Mouse (Mus musculus) small intestine, adult 2 months (tissue): ENCODE results near the gene Chmp4b. TPM values are rescaled to one million over a fixed set of nuclear protein-coding genes. Genes with fewer than 3 reads are reported as not detected.

Source experiments
- H3K27ac ChIP-seq: fragments of 200-500 bp; 2 replicates; pipeline ENCODE4 v1.5.1; 2012; ENCODE audit warnings: low read depth, low read length, control low read depth, inconsistent platforms; ENCODE audit not compliant: insufficient read depth
- H3K27me3 ChIP-seq: fragments of 200-500 bp; 2 replicates; pipeline ENCODE4 v1.6.1; 2012; ENCODE audit warnings: mild to moderate bottlenecking, moderate library complexity, low read length, inconsistent platforms; ENCODE audit not compliant: control insufficient read depth, insufficient read depth
- H3K36me3 ChIP-seq: fragments of 200-500 bp; 2 replicates; pipeline ENCODE4 v1.6.1; 2012; ENCODE audit warnings: mild to moderate bottlenecking, low read length, control low read depth, inconsistent platforms; ENCODE audit not compliant: control insufficient read depth, insufficient read depth
- H3K4me1 ChIP-seq: fragments of 200-500 bp; 2 replicates; pipeline ENCODE4 v1.6.1; 2012; ENCODE audit warnings: low read length, inconsistent platforms, mixed read lengths; ENCODE audit not compliant: control insufficient read depth, insufficient read depth, insufficient read length
- H3K4me3 ChIP-seq: fragments of 200-500 bp; 2 replicates; pipeline ENCODE4 v1.5.1; 2012; ENCODE audit warnings: low read depth, mild to moderate bottlenecking, control low read depth, inconsistent platforms, low read length, moderate library complexity
- CTCF ChIP-seq: fragments of 200-500 bp; IDR thresholded peaks from 2 replicates; pipeline ENCODE4 v1.5.1; 2012; ENCODE audit warnings: low read depth, mild to moderate bottlenecking, control low read depth, inconsistent platforms, low read length, moderate library complexity, mixed read lengths; ENCODE audit not compliant: insufficient replicate concordance, insufficient read length; ENCODE audit errors: extremely low read depth
- POLR2A ChIP-seq: fragments of 200-500 bp; IDR thresholded peaks from 2 replicates; pipeline ENCODE4 v1.6.1; 2012; ENCODE audit warnings: low read depth, mild to moderate bottlenecking, control low read depth, inconsistent platforms, low read length, moderate library complexity
- WGBS: fragments of 180-500 bp; shearing (Covaris S2); methylation state at CpG from one replicate; pipeline ENCODE4 v1.1.7; 2018; 5-methylcytosine and 5-hydroxymethylcytosine counted together
- polyA plus RNA-seq: library from polyadenylated mRNA; depleted of rRNA; stranded (reverse); fragments of >200 nt; gene quantifications from 2 replicates; pipeline ENCODE4 v1.2.3, GENCODE M21; 2012

The Chmp4b gene
- polyA plus RNA-seq, 1 experiment, result 131 TPM

DNA sequence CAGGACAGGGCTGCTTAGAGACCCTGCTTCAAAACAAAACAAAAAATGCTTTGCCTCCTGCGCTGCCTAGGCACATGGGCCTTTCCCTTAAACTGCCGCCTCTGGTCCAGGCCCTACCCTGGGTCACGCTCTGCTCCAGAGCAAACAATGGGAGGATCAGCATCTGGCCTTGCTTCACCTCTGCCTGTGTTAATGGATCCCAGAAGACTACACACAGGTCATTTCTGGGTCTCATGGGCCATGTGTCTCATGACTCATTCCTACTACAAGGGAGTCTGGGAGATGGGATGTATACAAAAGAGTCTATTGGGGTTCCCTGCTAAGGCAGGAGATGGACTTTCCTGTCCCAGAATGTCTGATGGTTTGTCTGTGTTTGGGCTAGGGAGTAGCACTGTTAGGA lies 45.2 kb downstream of the Chmp4b start:
- H3K4me1 ChIP-seq, result no peaks in the 10 kb centered on the region
- H3K4me3 ChIP-seq, result no peak overlapping the region
- peaks cover 35% of the 10 kb centered on the region for H3K36me3 ChIP-seq
- H3K27me3 ChIP-seq, result no peaks in the 10 kb centered on the region
- 94% methylated on average over 3 of the region's 3 CpGs for WGBS
- no peak for TF ChIP-seq CTCF
- TF ChIP-seq POLR2A, result no peak
- no peak overlapping the region for H3K27ac ChIP-seq

DNA sequence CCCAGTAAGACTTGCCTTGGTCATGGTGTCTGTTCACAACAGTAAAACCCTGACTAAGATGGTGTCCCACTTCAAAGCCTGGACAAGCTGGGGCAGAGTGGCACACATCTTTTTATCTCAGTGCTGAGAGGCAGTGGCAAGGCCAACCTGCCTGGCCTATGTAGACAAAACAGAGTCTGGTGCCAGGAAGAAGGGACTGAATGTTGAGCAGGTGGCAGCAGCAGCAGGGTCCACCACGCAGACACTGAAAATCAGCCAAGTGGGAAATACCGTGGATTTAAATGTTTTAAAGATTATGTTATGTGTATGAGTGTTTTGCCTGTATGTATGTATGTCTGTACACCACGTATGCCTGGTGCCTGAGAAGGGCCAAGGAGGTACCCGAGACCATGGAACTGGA lies 47.9 kb downstream of the Chmp4b start:
- WGBS, result 96% methylated on average over 4 of the region's 4 CpGs
- TF ChIP-seq POLR2A, result no peak
- TF ChIP-seq CTCF, result no peak
- Histone ChIP-seq H3K4me1 (no peaks in the 10 kb centered on the region), H3K27ac (no peak overlapping the region), H3K27me3 (no peaks in the 10 kb centered on the region), H3K36me3 (peaks cover 12% of the 10 kb centered on the region), H3K4me3 (no peak overlapping the region)

DNA sequence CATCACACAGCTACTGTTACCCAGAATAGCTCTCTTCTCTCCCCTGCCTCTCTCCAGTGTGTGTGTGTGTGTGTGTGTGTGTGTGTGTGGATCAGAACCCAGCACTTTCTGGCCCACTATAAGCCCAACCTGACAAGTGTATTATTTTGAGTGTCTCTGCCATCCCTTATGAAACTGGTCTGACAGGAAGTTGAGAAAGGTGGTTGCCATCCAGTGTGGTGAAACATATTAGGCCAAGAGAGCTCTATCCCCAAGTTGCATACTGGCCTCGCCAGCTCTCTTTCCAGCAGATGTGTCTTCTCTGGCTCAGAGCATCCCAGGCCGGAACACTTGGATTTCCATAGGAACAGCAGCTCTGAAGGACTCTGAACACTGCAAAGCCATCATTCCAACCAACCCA lies 48.7 kb downstream of the Chmp4b start:
- Histone ChIP-seq H3K36me3 (peaks cover 6% of the 10 kb centered on the region), H3K27ac (no peak overlapping the region), H3K4me3 (no peak overlapping the region), H3K27me3 (no peaks in the 10 kb centered on the region), H3K4me1 (no peaks in the 10 kb centered on the region)
- no peak for TF ChIP-seq CTCF
- WGBS, result 91% methylated on average over 2 of the region's 2 CpGs

DNA sequence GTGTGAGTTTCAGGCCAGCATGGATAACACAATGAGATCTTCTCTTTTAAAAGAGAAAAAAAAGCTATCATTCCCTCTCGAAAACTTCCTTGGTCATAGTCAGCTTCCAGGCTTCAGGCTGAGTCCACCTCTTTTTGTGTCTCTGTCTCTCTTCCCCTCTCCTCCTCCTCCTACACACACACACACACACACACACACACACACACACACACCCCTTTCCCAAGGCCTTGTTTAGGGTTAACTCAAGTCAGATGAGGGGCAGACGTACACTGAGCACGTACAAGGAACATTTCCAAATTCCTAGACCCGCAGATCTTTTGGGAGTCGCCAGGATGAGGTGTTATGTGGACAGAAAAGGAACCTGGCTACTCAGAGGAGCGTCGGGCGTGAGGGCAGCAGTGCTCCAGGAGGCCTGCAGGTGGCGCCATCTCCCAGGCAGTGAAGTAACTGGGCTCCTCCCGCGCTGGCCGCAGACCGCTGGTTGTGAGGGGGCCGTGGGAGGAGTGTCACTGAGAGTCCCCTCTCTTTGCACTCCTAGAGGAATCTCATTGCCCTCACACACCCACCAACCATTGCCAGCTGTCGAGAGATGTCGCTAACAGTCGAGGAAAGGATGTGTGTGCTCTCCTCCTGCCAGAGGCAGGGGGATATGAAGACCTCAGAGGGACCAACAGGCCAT lies 51.3 kb downstream of the Chmp4b start:
- no peaks in the 10 kb centered on the region for H3K4me1 ChIP-seq
- 10% methylated on average over 17 of the region's 17 CpGs for WGBS
- TF ChIP-seq CTCF (peak; percentile 85), POLR2A (no peak)

DNA sequence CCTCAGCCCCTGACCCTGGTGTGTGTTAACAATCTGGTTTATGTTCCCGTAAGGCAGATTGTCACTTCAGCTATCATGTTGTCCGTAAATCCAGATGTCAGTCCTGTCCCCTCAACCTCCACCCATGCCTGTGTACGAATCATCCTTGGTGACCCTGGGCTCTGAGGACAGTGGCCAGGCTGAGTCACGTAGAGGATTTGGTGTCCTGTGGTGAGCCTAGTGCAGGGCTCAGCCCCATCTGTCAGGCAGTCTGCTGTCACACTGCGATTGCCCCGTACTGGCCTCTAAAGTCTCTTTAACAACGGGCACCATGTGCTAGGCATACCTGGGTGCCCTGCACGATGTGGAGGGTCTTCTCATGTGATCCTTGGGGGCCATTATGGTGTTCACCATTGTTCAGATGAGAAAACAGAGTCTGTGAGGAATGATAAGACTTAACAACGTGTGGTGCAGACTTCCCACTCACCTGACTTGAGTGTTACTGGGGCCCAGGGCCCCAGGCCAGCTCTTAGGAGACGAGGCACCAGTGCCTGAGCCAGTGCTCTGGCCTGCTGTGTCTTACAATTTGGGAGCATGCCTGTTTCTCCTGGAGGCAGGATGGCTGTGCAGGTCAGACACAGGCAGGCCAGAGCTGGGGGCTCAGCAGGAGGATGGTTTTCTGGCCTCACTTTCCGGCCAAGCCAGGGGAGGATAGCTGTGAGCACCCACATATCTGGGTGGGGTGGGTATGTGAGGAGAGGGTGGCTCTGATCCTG lies 55.2 kb downstream of the Chmp4b start:
- Histone ChIP-seq H3K4me1 (no peaks in the 10 kb centered on the region), H3K27me3 (no peaks in the 10 kb centered on the region), H3K4me3 (no peak overlapping the region), H3K27ac (no peak overlapping the region), H3K36me3 (no peaks in the 10 kb centered on the region)
- WGBS, result 68% methylated on average over 11 of the region's 11 CpGs
- TF ChIP-seq CTCF (no peak), POLR2A (no peak)

More for the DNA sequence above, 51.3 kb downstream of the Chmp4b start:
- Histone ChIP-seq H3K36me3 (no peaks in the 10 kb centered on the region), H3K27me3 (no peaks in the 10 kb centered on the region), H3K4me3 (no peak overlapping the region), H3K27ac (no peak overlapping the region)

DNA sequence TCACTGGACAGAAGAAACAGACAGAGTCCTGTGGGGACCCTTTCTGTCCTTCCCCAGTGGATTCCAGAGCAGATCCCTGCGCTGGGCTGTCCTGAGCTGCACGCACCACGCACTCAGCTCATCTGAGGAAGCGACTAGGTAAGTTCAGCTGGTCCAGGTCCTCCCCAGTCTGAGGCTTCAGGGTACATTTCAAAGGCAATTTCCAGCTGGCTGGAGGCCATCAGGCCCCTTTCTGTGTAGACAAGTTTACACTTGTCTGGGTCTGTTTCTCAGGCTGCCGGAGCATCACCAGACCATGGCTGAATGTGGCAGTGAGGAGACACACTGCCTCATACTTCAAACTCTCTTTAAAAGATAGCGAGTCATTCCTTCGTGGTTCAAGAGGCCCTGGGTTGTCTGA lies 55.8 kb downstream of the Chmp4b start:
- no peaks in the 10 kb centered on the region for H3K27me3 ChIP-seq
- WGBS, result 82% methylated on average over 7 of the region's 7 CpGs
- H3K27ac ChIP-seq, result no peak overlapping the region
- TF ChIP-seq CTCF, result no peak
- no peak for TF ChIP-seq POLR2A
- no peaks in the 10 kb centered on the region for H3K36me3 ChIP-seq
- H3K4me1 ChIP-seq, result no peaks in the 10 kb centered on the region
- H3K4me3 ChIP-seq, result no peak overlapping the region

DNA sequence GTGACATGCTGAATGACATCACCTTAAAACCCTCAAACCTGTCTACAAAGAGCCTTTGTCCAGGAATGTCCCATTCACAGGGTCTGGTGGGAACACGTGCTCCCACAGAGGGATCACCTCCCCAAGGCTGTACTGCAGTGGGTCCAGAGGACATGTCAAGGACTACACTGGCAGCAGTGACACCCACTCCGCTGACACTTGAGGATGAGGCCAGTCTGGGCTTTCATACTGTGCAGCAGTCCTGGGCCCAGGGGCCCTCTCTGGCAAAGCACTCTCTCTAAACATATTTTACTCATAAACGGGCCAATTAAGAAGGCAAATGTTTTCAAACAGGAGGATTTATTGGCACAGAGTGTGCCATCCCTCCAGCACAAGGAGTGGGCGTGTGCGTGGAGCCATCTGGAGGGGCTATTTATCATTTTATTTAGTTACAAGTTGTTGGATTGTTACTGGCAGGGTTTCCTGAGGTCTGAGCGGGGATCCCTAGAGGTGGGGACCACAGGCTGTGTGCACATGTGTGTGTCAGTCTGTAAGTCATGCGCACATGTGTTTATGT lies 56.4 kb downstream of the Chmp4b start:
- Histone ChIP-seq H3K36me3 (no peaks in the 10 kb centered on the region), H3K4me3 (no peak overlapping the region), H3K4me1 (no peaks in the 10 kb centered on the region), H3K27ac (no peak overlapping the region), H3K27me3 (no peaks in the 10 kb centered on the region)
- TF ChIP-seq POLR2A (no peak), CTCF (no peak)
- 63% methylated on average over 7 of the region's 7 CpGs for WGBS
